Mouse (Mus musculus) kidney, adult 9 months (tissue): ENCODE measurements around the gene Rin3.

Source experiments
- DNase-seq: peaks from one replicate; pipeline ENCODE4 v3.0.0; 2022

Gene Rin3

DNA sequence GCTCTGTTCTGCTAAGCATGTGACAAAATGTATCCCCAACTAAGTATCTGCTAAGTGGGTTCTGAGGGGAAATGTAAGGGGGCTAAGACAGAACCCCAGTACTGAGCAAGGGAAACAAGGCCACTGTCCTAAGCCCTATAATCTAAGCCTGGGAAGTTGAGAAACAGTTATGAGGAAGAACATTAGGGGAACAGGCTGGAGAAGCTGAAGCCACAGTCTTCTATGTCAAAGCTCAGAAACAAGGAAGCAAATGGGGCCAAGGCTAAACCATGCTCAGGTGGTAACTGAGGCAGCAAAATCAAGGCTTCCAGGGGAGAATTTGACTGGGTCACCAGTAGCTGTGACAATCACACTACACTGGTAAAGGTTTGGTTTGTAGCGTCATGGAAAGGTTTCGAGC is 50.3 kb downstream of the Rin3 start:
- DNase-seq = no peak

DNA sequence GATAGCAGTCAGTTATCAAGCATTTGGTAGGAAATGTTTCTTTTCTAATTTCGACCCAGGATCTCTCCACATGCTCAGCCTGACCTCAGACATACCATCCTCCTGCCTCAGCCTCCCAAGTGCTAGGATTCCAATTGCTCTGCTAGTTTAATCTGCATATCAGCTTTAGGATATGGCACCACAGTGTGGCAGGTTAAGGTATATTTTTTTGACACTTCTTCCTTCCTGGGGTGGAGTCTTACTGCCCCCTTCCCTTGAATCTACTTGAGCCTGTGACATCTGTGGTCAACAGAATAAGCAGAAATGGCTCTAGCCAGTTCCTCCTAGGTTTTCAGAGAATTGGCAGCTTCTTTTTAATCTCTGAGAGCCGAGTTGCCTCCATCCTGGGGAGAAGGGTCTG is 56.2 kb downstream of the Rin3 start:
- DNase-seq = peak; percentile 28

DNA sequence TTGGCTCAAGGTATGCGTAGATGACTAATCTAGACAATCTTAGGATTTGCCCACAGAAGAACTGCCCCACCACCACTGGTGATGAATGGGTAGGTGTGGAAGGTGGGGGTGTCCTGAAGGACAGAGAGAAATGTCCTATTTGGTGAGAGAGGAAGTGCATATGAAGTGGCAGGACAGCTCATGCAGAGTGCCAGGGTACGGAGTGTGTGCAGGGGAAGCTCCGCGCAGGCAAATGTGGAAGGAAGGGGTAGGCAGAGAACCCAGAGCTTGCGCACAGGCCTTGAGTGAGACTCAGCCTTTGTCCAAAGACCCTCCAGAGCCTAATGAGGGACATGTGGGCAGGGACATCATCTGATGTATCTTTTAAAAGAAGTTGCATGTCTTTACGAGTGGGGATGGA is 57.6 kb downstream of the Rin3 start:
- DNase-seq = no peak

DNA sequence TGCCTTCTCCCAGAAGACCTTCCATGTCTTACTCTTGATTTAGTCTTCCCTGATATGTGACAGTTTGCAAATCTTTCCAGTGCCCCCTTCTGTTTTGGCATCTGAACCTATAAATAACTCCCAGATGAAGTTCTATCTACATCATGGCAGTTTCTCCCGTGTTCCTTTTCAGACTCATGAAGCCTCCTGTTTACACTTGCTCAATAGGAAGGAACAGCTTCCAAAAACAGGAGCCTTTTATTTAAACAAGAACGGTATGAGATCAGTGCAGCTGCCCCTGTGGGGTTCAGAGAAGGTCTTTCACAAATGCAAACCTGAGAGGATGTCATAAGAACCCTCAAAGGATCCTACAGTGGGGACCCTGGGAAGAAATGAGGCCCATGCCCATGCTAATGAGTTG is 59.3 kb downstream of the Rin3 start:
- no peak for DNase-seq

DNA sequence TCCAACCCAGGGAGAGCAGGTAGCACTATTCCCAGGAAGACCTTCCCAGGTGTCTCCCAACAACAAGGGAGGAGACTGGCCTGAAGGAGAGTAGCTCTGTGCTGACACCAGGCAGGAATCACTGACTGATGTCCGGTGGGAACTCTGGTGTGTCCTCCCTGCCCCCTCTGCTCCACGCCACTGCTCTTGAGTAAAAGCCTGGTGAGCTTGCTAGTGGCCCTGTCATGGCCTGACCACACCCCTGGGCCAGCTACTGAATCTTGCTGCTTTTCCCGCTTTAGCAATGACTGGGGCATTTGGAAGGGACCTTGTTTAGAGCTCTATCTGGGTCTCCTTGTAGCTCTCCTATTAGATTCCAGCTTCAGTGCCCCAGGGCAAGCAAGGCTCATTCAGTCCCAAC is 59.8 kb downstream of the Rin3 start:
- no peak for DNase-seq

DNA sequence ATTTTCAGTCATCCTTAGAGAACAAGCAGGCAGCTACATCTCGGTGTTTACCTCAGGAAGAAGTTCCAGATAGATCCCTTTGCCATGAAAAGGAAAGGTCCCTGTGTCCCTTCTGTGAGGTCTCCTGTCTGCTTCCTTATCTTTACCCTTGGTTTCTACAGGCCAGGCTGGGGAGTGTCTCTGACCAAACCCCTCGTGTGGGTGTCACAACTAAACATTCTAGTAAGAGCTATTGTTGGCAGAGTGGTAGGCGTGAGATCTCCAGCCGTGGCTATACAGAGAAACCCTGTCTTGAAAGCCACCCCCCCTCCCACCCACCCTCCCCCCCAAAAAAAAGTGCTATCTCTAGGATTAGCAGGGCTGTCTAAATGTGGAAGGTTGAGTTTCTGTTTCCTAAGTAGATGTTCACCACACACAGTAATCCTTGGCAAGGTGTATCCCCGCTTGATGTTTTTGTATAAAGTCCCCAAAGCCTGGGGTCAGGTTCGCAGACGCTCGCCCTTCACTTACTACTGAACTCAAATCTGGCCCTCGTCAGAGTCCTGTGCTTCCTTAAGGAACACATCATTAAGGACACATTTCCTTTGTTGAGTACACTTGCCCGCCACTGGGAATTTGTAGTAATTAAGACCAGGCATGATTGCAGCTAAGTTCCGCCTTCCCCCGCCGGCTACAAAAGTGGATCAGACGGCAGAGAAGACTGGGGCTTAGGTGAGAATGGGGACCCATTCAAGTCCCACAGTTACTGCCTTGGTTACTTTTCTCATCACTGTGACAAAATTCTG is 62.4 kb downstream of the Rin3 start:
- DNase-seq = no peak

DNA sequence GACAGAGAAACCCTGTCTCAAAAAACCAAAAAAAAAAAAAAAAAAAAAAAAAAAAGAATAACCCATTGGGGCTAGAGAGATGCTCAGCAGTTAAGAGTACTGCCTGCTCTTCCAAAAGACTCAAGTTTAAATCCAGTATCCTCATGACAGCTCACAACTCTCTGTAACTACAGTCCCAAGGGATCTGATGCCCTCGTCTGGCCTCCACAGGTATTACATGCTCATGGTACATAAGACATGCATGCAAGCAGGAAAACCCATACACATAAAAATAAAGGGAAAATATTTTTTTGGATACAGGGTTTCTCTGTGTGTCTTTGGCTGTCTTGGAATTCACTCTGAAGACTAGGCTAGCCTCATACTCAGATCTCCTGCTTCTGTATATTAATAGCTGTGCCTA is 63.7 kb downstream of the Rin3 start:
- peak; percentile 71 for DNase-seq

DNA sequence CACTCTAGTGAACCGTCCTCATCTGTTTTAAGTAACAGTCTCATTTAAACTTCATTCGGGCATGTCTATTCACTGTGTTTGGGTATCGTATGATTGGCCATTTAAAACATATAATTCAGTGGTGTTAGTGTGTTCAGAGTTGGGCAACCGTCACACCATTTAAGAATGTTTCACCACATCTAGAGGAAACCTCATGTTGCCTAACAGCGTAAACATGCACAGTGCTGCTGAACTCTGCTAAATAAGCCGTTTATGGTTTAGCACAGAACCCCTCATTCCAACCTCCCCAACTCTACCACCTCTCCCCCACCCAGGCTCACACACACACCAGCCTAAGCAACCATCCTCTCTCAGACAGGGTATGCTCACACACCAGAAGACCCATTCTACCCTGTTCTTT is 65.6 kb downstream of the Rin3 start:
- no peak for DNase-seq

DNA sequence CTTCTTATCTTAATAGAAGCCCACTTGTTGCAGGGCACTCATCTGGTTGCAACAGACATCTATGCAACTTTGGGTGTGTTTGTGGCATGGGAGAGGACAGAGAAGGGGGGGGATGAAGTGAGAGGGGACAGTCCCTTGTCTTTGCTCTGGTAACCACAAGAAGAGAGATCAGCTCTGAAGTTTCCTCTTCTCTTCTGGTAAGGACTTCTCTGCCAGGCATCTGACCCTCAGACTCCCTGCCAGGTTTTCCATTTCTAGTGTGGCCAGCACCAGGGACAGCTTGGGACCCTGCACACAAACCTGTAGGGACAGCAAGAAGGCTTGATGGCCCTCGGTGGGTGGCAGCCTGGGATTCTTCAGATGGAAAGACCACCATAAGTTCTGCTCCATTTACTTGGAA is 68.1 kb downstream of the Rin3 start:
- DNase-seq = no peak

DNA sequence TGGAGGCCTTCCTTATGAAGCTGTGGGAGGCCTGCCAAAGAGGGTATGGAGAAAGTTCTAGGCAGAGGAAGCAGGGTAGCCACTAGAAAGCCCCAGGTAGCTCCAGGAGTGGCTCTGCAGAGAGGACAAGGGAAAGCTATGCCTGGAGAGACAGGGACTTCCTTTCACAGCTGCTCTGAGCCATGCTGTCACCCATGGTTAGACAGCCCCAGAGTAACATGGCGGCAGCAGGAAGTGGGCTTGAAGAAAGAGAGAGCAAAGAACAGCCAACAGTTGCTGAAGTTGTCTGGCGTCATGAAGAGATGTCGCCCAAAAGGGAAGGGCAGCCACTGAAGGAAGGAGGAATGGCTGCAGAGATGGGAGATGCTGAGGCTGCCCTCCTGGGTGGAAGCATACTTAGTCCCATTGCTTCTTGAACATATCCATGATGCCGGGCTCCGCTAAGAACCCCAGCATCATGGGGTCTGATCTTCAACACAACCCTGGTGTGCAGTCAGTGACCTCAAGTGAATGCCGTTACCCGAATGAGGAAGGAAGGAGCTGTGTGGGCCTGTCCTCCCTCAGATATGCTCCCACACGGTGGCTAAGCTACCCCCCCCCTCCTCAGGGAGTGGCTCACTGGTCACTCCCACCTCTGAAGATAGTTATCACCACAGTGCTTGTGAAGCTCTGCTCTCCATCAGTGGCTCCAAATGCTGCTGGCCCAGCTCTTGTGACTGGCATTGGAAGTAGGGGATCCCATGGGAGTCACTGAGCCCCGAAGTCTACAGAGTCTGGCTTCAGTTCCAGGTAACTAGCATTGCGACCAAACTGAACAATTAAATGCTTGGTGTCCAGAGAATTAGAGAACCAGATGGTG is 71.5 kb downstream of the Rin3 start:
- no peak for DNase-seq

DNA sequence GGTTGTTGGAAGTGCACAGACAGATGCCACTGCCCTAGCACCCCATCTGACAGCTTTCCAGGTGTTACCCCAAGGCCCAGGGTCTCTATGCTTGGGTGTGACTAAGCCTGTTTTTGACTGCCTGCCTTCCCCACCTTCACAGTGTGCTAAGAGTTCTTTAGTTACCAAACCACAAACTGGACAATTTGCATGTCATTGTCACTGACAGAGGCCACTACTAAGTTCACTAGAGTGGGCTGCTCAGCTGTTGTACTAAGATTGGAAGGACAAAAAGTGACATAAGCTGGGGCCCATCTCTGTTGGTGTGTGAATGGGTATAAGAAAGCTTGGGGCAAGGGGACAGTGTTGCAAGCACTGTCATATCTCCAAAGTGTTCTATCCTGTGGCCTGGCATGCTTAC is 72.9 kb downstream of the Rin3 start:
- no peak for DNase-seq

DNA sequence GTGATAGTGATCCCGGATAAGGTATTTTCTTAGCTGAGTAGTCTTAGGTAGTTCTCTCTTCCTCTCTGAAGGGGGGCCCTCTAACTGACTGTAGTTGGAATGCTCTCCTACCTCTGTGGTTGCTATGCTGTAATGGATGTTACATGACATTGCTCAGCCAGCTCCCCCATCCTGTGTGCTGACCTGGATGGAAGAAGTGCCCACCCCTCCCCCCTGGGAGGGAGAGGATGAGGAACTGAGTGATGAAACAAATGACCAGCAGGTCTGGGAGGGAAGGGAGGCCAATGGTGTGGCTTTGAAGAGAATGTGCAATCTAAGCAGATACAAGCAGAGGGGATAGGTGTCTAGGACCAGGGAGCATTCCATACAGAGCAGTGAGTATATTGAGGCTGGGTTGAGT is 73.9 kb downstream of the Rin3 start:
- DNase-seq = no peak

DNA sequence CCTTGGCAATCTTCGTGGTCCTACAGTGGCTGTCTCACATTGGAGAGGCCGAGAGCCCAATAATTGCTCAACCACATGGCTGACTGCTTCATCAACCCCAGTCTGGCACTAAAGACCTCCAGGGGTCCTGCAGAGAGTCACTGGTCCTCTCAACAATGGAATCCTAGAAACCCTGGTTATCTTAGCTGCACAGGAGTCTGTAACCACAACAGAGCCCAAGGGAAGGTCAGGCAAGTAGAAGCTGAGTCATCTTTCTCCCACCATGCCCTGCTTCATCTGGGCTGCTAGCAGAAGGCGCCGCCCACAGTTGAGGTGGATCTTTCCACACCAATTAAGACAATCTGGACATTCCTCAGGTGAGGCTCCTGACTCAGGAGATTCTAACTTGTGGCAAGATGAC is 76.5 kb downstream of the Rin3 start:
- no peak for DNase-seq

DNA sequence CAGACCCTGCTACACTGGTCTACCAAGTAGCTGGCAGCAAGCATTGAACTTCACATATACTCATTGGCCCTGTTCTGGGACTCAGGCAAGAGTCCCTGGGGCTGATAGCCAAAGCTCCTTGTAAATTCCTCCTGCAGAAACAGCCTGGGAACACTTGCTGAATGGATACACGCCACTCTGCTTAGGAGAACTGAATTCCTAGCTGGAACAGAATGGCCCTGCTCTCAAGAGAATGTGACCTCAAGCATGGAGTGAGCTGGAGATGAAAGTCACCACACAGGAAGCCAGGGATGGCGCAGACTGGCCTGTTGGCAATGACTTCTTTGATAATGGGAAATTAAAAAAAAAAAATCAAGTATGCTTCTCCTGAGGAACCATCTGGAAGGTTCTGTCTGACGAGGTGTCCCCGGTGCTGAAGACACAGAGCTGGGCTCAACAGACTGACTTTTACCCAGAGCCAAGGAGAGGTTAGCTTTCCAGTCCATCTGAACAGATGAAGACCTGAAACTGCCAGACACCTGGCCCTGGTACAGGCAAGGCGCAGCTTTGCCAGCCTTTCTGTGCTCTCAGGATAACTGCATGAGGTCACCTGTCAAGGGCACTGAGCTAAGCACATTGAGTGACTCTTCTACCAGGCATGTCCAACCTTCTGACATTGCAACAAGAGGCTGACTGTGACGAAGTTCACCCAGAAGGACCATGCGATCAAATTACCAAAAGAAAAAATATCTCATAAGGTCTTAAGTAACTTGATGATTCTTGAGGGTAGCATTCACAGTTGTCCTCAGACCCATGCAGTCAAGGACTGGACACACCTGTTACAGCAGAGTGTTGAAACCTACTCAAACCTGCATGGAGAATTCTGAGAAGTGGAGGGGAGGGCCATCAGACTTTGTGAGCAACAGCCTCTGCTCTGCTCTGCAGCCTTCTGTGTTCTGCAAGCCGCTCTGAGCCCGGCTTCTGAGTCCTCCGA is 78.6 kb downstream of the Rin3 start:
- DNase-seq = no peak

DNA sequence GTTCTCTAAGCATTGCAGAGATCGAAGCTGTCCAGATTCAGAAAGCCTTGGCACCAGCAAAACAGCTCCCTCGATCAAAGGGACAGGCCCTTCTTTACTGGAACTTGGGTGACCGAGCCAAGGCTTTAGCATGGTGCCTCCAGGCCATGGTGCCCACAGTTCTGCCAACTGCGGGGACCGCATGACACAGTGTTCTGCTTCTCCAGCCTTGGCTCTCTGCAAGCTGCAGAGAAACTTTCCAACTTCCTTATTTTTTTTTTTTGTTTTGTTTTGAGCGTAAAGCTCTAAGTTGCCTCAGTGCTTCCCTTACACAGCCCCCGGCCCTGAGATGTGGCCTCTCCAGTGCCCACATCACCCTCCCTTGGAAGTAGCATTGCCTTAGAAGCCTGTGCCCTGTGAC is 82.2 kb downstream of the Rin3 start:
- DNase-seq = peak; percentile 13

DNA sequence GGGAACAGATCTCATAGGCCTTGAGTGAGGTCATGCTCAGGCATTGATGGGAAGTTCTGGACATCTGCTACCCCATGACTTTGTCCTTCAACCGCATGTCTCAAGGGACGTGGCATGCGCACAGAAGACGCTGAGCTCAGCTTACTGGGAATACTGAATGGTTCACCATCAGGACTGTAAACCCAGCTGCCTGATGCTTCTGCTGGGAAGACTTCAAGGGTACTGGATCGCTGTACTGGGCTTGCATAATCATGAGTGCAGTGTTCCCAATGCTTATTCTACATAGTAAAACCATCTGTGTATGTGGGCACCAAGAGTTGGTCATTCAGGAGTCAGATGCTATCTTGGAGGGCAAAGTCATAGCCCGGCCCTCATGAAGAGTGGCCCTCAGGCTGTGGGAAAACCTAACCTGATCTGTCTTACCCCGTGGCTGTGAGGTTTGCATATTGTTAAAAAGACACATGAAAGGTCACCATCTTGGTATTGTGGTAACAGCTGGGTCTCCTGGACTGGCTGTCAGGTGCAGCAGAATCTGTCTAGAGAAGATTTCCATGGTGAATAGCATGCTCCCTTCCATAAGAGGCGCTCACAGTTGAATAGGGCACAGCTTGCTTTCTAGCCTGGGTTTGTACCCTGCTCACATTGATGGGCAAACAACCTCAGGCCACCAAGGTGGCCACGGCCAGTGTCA is 83.4 kb downstream of the Rin3 start:
- DNase-seq = no peak

DNA sequence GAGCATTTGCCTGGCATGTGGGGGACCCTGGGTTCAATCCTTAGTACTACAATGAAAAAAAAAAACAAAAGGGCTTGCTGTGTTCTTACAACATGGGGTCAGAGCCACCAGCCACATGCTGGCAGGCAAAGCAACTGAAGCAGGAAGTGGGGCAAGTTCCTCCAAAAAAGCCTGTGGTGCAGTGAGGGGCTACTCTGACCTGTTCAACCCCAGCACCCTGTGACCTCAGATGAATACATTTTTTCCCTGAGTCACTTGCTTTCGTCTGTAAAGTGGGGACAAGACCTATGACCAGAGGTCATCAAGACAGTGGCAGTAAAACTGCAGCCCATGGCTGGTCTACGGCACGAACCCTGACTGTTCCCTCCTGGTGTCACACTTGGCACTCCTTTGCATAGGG is 84.2 kb downstream of the Rin3 start:
- DNase-seq = no peak

DNA sequence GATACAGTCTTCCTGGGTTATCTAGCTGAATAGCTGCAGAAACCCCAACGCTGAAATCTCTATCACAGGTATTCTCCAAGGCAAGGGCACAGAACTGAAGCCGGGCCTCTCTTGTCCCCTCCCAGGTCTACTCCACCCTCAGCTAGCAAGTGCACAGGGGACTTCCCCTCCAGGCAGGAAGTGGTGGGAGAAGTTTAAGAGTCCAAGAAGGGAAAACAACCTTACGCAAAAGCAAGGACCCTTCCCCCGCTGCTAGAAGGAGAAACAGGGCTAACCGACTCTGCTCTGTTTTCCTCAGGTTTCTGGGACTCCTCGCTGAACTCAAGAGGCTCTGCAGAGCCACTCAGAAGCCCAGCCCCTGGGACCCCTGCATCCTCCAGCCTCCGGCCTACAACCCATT is 85.2 kb downstream of the Rin3 start:
- DNase-seq = no peak

DNA sequence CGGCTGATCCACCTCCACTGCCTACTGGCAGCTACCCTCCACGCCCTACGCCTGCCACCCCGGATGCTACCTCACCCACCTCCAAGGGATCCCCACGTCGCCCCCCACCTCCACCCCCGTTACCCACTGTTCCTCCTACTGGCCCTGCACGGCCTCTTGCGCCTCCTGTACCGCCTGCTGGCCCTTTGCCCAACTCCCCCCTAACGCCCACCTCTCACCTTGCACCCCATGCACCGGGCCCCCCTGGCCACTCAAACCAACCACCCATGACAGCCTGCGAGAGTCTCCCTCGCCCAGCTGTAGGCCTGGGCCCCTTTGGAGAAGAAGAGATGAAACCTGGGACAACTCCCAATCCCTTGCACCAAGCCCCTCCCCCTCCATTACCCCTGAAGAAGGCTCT is 85.7 kb downstream of the Rin3 start:
- DNase-seq = no peak

DNA sequence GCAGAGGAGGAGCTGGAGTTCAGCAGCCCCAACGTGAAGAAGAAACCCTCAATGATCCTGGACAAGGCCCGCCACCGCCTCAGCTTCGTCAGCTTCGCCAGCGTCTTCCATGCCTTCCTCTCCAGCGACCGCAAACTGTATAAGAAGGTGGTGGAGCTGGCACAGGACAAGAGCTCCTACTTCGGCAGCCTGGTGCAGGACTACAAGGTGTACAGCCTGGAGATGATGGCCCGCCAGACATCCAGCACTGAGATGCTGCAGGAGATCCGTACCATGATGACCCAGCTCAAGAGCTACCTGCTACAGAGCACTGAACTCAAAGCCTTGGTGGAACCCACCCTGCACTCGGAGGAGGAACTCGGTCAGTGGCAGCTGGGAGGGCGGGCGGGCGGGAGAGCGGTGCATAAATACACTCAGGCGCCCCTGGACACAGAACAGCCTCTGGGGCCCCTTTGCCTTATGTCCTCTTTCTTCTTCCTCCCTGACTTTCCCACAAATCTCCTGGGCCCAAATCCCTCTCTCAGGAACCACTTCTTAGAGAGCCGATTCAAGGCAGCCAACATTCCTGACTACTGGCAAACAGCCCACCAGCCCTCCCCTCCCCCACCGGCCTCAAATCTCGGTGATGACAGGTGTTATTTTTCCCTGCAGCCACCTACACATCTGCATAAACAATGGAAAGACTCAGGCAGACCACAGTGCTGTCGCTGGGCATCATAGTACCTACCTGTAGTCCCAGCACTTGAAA is 86.8 kb downstream of the Rin3 start:
- no peak for DNase-seq

DNA sequence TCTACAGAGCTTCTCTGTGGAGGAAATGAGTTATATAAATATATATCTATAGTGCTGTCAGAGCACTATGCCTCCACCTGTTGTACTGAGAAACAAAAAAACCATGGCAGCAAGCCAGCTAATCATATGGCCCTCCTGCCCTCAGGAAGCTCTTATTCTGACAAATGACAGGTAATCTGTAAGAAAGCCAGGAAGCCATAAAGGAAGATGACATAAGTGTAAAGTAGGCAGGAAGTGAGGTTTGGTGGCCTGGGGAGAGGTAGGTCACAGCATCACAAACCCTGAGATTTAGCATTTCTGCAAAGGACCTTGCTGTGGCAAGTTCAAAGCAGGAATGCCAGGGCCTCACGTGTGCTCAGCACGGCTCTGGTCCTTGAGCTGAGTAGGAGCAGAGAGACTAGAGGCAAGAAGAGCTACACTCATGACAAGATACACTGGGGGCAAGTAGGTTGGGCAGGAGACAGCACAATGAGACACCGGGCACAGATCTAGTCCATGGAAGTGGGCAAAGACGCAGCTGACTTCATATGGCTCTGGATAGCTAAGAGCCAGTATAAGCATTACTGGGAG is 88.2 kb downstream of the Rin3 start:
- DNase-seq = no peak

DNA sequence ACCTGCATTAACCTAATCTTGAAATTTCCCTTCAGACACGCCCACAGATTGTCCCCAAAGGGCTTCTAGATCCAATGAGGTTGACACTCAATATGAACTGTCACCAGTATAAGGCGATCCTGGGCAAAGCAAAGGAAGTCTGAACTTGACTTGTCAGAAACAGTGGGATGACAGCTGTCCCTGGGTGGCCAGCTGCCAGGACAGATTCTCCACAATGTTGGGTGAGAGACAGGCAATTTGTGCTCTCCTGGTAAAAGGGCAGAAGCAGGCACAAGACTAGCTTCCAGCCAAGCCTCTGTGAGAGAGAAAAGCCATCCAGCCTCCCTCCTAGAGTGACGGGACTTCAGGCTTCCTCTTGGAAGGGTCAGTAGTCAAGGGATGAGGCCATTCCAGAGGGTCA is 89.5 kb downstream of the Rin3 start:
- DNase-seq = no peak
